Comparison of ENCODE assay signal across 8 mouse cellular contexts in the genomic region with DNA sequence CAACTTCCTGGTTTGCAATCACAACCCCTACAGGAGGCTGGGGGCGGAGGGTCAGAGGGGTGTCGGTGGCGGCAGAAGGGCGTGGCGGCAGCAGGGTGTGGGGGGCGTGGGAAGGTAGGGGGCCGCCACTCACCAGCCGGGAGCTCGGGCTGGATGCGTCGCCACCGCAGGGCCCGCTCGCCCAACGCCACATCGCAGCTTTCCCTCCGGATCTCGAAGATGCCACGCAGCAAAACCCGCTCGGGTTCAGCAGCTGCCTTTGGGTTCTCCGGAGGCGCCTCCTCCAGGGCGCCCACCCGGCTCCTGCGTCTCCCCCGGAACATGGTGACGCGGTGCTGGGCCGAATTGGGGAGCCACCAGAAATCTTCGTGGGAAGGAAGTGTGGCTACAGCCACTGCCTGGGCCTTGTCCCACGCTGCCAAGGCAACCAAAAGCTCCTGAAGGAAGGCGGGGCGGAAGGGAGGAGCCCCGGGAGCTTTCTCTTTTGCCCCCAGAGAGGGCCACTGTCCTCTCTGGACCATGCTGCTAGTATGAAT. TPM values are rescaled to one million over a fixed set of nuclear protein-coding genes. Genes with fewer than 3 reads are reported as not detected.
A peak's percentile ranks its signal among the peaks of the same experiment; 100 is the strongest.
DNase-seq lines count a peak whose midpoint lies in the region; ATAC-seq lines count a peak whose summit lies in the region.

No protein-coding gene starts in this region.

- H3K36me3 ChIP-seq in embryonic facial prominence, embryonic 10.5 days (replicated peaks), result no peaks in the 10 kb centered on the region
- no peaks in the 10 kb centered on the region for H3K36me3 ChIP-seq in heart, embryonic 15.5 days
- H3K36me3 ChIP-seq in limb, embryonic 10.5 days, result no peaks in the 10 kb centered on the region
- H3K36me3 ChIP-seq in midbrain, embryonic 13.5 days, result no peaks in the 10 kb centered on the region

- H3K4me1 ChIP-seq in embryonic facial prominence, embryonic 10.5 days, result peaks cover 25% of the 10 kb centered on the region
- peaks cover 8% of the 10 kb centered on the region for H3K4me1 ChIP-seq in heart, embryonic 15.5 days (replicated peaks)
- H3K4me1 ChIP-seq in limb, embryonic 10.5 days, result peaks cover 25% of the 10 kb centered on the region
- peaks cover 12% of the 10 kb centered on the region for H3K4me1 ChIP-seq in midbrain, embryonic 13.5 days (replicated peaks)

- under 1% methylated on average over 35 of the region's 35 CpGs for WGBS in embryonic facial prominence, embryonic 10.5 days
- WGBS in heart, embryonic 15.5 days, result under 1% methylated on average over 35 of the region's 35 CpGs
- under 1% methylated on average over 35 of the region's 35 CpGs for WGBS in limb, embryonic 10.5 days
- under 1% methylated on average over 32 of the region's 35 CpGs for WGBS in midbrain, embryonic 13.5 days

- H3K4me2 ChIP-seq in heart, embryonic 15.5 days, result peak overlapping the region; percentile 96
- peak overlapping the region; percentile 84 for H3K4me2 ChIP-seq in midbrain, embryonic 13.5 days (replicated peaks)

- peak overlapping the region; percentile 43 for H3K9ac ChIP-seq in heart, embryonic 15.5 days
- H3K9ac ChIP-seq in midbrain, embryonic 13.5 days (replicated peaks), result peak overlapping the region; percentile 55; the same call in 1 of the 2 replicates

- no peak for ATAC-seq in heart, embryonic 15.5 days (replicated peaks; ENCODE audit: insufficient number of reproducible peaks, insufficient read depth, low FRiP score, low read depth)
- peak; percentile 86 for ATAC-seq in midbrain, embryonic 13.5 days

- H3K27ac ChIP-seq in embryonic facial prominence, embryonic 10.5 days (replicated peaks), result peak overlapping the region; percentile 82
- H3K27ac ChIP-seq in heart, embryonic 15.5 days, result no peak overlapping the region
- H3K27ac ChIP-seq in limb, embryonic 10.5 days, result peak overlapping the region; percentile 81
- H3K27ac ChIP-seq in midbrain, embryonic 13.5 days, result no peak overlapping the region

- H3K27me3 ChIP-seq in embryonic facial prominence, embryonic 10.5 days (replicated peaks; ENCODE audit: low read depth, poor library complexity, severe bottlenecking), result peaks cover 53% of the 10 kb centered on the region
- peaks cover 12% of the 10 kb centered on the region; the same call in 1 of the 2 replicates for H3K27me3 ChIP-seq in heart, embryonic 15.5 days
- H3K27me3 ChIP-seq in limb, embryonic 10.5 days (ENCODE audit: low read depth, poor library complexity, severe bottlenecking), result peaks cover 25% of the 10 kb centered on the region; the same call in 1 of the 2 replicates
- peaks cover 27% of the 10 kb centered on the region for H3K27me3 ChIP-seq in midbrain, embryonic 13.5 days

- peak; percentile 11 for DNase-seq in thymus, postnatal 4 days
- no peak for DNase-seq in thymus, postnatal 25 days
- peak; percentile 68 for DNase-seq in embryonic facial prominence, embryonic 10.5 days (ENCODE audit: low spot score)
- peak; percentile 73 for DNase-seq in limb, embryonic 10.5 days (ENCODE audit: low spot score)
- DNase-seq in T-cell, adult 2 months (ENCODE audit: low spot score), result no peak
- DNase-seq in urinary bladder, postnatal 14 days (ENCODE audit: low spot score), result no peak

- peak overlapping the region; percentile 67 for H3K4me3 ChIP-seq in embryonic facial prominence, embryonic 10.5 days
- H3K4me3 ChIP-seq in heart, embryonic 15.5 days, result peak overlapping the region; percentile 49
- H3K4me3 ChIP-seq in limb, embryonic 10.5 days, result peak overlapping the region; percentile 66
- peak overlapping the region; percentile 44 for H3K4me3 ChIP-seq in midbrain, embryonic 13.5 days (replicated peaks)

- no peaks in the 10 kb centered on the region for H3K9me3 ChIP-seq in embryonic facial prominence, embryonic 10.5 days
- H3K9me3 ChIP-seq in heart, embryonic 15.5 days (replicated peaks), result no peaks in the 10 kb centered on the region
- no peaks in the 10 kb centered on the region for H3K9me3 ChIP-seq in limb, embryonic 10.5 days (replicated peaks)
- no peaks in the 10 kb centered on the region for H3K9me3 ChIP-seq in midbrain, embryonic 13.5 days

RNA-seq across cellular contexts. Expression of a gene that starts 27.9 kb away (rescaled TPM):
- 25.1 and 28.7 TPM in 2 replicates for polyA plus RNA-seq in embryonic facial prominence, embryonic 10.5 days (2016; fragmentation: Nextera tagmentation; extraction: Ambion mirVana)
- 0.08 TPM in 1 of 2 replicates, not detected in the other for polyA plus RNA-seq in heart, embryonic 15.5 days (2015; fragmentation: Nextera tagmentation; extraction: Ambion mirVana)
- 0.06 TPM in 1 of 2 replicates, not detected in the other for polyA plus RNA-seq in limb, embryonic 10.5 days (2016; fragmentation: Nextera tagmentation; extraction: Ambion mirVana)
- polyA plus RNA-seq in midbrain, embryonic 13.5 days (2015; fragmentation: Nextera tagmentation; extraction: Ambion mirVana), result 38.5 and 38.8 TPM in 2 replicates

RNA-seq across cellular contexts. Expression of a gene that starts 27.9 kb away (rescaled TPM):
- 4.5 and 5.2 TPM in 2 replicates for polyA plus RNA-seq in embryonic facial prominence, embryonic 10.5 days (2016; fragmentation: Nextera tagmentation; extraction: Ambion mirVana)
- polyA plus RNA-seq in heart, embryonic 15.5 days (2015; fragmentation: Nextera tagmentation; extraction: Ambion mirVana), result 0.42 and 1.7 TPM in 2 replicates
- polyA plus RNA-seq in limb, embryonic 10.5 days (2016; fragmentation: Nextera tagmentation; extraction: Ambion mirVana), result 0.19 and 0.89 TPM in 2 replicates
- 1.6 and 2.6 TPM in 2 replicates for polyA plus RNA-seq in midbrain, embryonic 13.5 days (2015; fragmentation: Nextera tagmentation; extraction: Ambion mirVana)

Comparison
In these comparisons a context has a peak if more than half of its experiments do, and no peak if none do; other contexts are left out.
1. DNase-seq: peak in thymus, postnatal 4 days (single experiment), embryonic facial prominence, embryonic 10.5 days (single experiment) and limb, embryonic 10.5 days (single experiment); none in thymus, postnatal 25 days (single experiment), T-cell, adult 2 months (single experiment) and urinary bladder, postnatal 14 days (single experiment).
2. H3K27ac ChIP-seq: peak in embryonic facial prominence, embryonic 10.5 days (single experiment) and limb, embryonic 10.5 days (single experiment); none in heart, embryonic 15.5 days (single experiment) and midbrain, embryonic 13.5 days (single experiment).
3. RNA of a gene that starts 27.9 kb away (polyA plus RNA-seq): 38.5 to 38.8 TPM in midbrain, embryonic 13.5 days and 25.1 to 28.7 TPM in embryonic facial prominence, embryonic 10.5 days; 0.08 TPM in heart, embryonic 15.5 days and 0.06 TPM in limb, embryonic 10.5 days; every median in the first group is over 10 times any median in the second.
4. Peak in every context shown above with its lines, with median percentiles within 50 percentile points of each other: H3K4me3 ChIP-seq.